Mouse (Mus musculus) kidney, adult 2 months (tissue): Measurements from ENCODE around the gene Lhfpl3.

Source experiments
- CTCF ChIP-seq: fragments of 200-500 bp; conservative IDR thresholded peaks from 2 replicates; pipeline ENCODE4 v1.5.1; 2011; ENCODE audit warnings: low read depth, mild to moderate bottlenecking, control low read depth, low read length, moderate library complexity, mixed read lengths; ENCODE audit not compliant: insufficient read depth, insufficient read length
- POLR2A ChIP-seq: fragments of 200-500 bp; IDR thresholded peaks from one replicate; pipeline ENCODE4 v1.6.1; 2011; ENCODE audit warnings: low read depth, low read length, control low read depth

DNA sequence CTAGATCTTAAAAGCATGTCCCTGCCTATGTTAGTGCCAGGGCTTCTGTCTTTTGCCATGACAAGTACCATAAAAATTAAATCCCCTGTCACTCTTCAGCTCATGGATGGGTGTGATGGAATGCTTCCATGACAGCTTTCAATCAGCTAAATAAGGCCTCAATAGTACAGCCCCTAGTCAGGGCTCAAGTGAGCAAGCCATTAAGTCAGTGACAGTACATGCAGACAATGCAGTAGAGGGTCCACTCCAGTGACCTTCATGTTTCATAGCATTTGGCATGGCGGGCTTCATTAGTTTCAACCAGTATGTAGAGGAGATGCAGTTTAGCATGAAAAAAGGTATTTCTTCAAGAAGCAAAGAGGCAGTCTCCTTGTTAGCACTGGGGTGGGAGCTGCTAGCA, 420.8 kb downstream of the Lhfpl3 start:
- no peak for TF ChIP-seq POLR2A
- no peak for TF ChIP-seq CTCF
